Mouse (Mus musculus) layer of hippocampus, postnatal 10 days (tissue): ENCODE measurements around the gene Nt5c. TPM values are rescaled to one million over a fixed set of nuclear protein-coding genes. Genes with fewer than 3 reads are reported as not detected.
A peak's percentile ranks its signal among the peaks of the same experiment; 100 is the strongest.
"Not testable (repeated sequence)": the region's sequence is repeated elsewhere in the genome, so short reads cannot be mapped to it uniquely, and the experiment has no call there.

Experiments used
- DNase-seq, 2 experiments: peaks; one replicate each; pipeline ENCODE4 v3.0.0; 2021; ENCODE audit warnings: low spot score in 2 of 2
- long read RNA-seq: library from polyadenylated mRNA; stranded (forward); transcript quantifications from one replicate; pipeline ENCODE4 v2.0.0, GENCODE M21; 2023
- total RNA-seq, 2 experiments: library from RNA; stranded (reverse); gene quantifications; 2 replicates each; pipeline ENCODE4 v1.2.3; 2021

The Nt5c gene
- total RNA-seq = 10 to 100 TPM; 79.9 to 81.3 TPM
- long read RNA-seq, transcript Nt5c-203 (3 exons, 907 nt) = minor isoform, 10 of 99 reads
- long read RNA-seq, transcript Nt5c-204 (2 exons, 395 nt) = minor isoform, 8 of 99 reads
- long read RNA-seq, transcript Nt5c-201 (5 exons, 858 nt) = major isoform, 60 of 99 reads
- long read RNA-seq, partial matches to known transcripts = 4 of 99 reads
- long read RNA-seq, other reads (novel, unspliced or antisense) = 16 of 99 reads

GRCm38 (mm10) chr11:115491356-115492083, at the start of gene Nt5c:
Nt5c (minus strand) TSS chr11:115491862.
- DNase-seq = peak; percentile 73 to 83

GRCm38 (mm10) chr11:115538045-115538444, 46.4 kb upstream of the Nt5c start:
- no peak for DNase-seq

- no peak for DNase-seq
Observed at GRCm38 (mm10) chr11:115536856-115537568, 45.4 kb upstream of the Nt5c start.

GRCm38 (mm10) chr11:115536038-115536681, 44.5 kb upstream of the Nt5c start, which contains the start of gene Sumo2:
Sumo2 (minus strand) TSS chr11:115536276.
- DNase-seq = peak; percentile 99

- peak; percentile 67 to 75 for DNase-seq
Observed at GRCm38 (mm10) chr11:115535401-115536037, 43.9 kb upstream of the Nt5c start.

GRCm38 (mm10) chr11:115534759-115535371, 43.2 kb upstream of the Nt5c start:
- DNase-seq = no peak

GRCm38 (mm10) chr11:115526446-115526845, 34.8 kb upstream of the Nt5c start:
- not testable (repeated sequence) for DNase-seq

GRCm38 (mm10) chr11:115522703-115523102, 31.0 kb upstream of the Nt5c start:
- DNase-seq = no peak

- no peak for DNase-seq
Observed at GRCm38 (mm10) chr11:115522238-115522637, 30.6 kb upstream of the Nt5c start.

- DNase-seq = no peak
Observed at GRCm38 (mm10) chr11:115521080-115521479, 29.4 kb upstream of the Nt5c start.

- DNase-seq = no peak
Observed at GRCm38 (mm10) chr11:115520218-115520617, 28.6 kb upstream of the Nt5c start.

- DNase-seq = no peak
Observed at GRCm38 (mm10) chr11:115519581-115519980, 27.9 kb upstream of the Nt5c start.

GRCm38 (mm10) chr11:115518693-115519092, 27.0 kb upstream of the Nt5c start:
- DNase-seq = no peak

- no peak for DNase-seq
Observed at GRCm38 (mm10) chr11:115516942-115517341, 25.3 kb upstream of the Nt5c start.

- DNase-seq = no peak
Observed at GRCm38 (mm10) chr11:115515021-115515420, 23.4 kb upstream of the Nt5c start.

- DNase-seq = peak; percentile 96 to 98
Observed at GRCm38 (mm10) chr11:115514238-115514663, 22.6 kb upstream of the Nt5c start, which contains the start of gene Jpt1. Jpt1 (minus strand) TSS chr11:115514387.

- DNase-seq = peak in 1 of 2 experiments; percentile 45
Observed at GRCm38 (mm10) chr11:115513271-115514237, 21.9 kb upstream of the Nt5c start.

- DNase-seq = no peak
Observed at GRCm38 (mm10) chr11:115512407-115513183, 20.9 kb upstream of the Nt5c start.
